Mouse (Mus musculus): Measurements from ENCODE around the gene Casz1.
A peak's percentile ranks its signal among the peaks of the same experiment; 100 is the strongest.

Gene Casz1

DNA sequence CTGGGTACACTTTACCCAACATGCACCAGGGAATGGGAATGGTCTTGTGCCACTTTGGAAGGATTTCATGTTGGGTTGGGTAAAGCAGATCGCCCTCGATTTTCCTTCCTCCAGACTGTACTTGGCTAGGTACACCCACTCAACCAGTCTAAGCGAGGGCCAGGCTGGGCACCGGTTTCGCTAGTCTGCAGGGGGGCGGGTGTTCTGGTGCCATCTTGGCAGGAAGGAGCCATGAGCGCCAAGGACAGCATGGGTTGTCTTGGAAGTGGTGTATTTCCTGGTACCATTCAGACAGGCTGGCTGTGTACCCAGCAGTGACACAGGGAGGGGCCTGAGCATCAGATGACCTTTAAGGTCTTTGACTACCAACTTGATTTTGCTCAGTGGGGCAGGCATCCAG is 101.1 kb downstream of the Casz1 start:
- no peak for DNase-seq (ENCODE audit: low spot score)

DNA sequence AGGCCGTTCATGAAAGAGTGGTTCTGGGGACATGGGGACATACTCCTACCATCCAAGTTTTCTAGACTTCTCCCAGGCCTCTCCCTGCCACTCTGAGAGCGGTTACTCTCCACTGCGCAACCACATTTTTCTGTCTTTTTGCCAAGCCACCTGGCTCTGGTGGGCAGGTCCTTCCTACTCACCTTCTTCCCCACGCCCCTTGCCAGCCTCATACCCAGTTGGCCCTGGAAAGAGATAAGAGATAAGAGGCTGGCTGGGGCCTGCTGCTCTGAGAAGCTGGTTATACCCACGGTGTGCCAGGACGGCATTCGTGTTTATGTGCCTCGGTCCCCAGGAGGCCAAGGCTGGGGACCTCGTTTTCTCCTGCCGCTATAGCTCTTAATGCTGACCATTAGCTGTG is 102.6 kb downstream of the Casz1 start:
- DNase-seq (ENCODE audit: low spot score): no peak

- DNase-seq (ENCODE audit: low spot score): no peak
These were observed 104.0 kb downstream of the Casz1 start for GRCm38 (mm10) chr4:148908214-148908681.

DNA sequence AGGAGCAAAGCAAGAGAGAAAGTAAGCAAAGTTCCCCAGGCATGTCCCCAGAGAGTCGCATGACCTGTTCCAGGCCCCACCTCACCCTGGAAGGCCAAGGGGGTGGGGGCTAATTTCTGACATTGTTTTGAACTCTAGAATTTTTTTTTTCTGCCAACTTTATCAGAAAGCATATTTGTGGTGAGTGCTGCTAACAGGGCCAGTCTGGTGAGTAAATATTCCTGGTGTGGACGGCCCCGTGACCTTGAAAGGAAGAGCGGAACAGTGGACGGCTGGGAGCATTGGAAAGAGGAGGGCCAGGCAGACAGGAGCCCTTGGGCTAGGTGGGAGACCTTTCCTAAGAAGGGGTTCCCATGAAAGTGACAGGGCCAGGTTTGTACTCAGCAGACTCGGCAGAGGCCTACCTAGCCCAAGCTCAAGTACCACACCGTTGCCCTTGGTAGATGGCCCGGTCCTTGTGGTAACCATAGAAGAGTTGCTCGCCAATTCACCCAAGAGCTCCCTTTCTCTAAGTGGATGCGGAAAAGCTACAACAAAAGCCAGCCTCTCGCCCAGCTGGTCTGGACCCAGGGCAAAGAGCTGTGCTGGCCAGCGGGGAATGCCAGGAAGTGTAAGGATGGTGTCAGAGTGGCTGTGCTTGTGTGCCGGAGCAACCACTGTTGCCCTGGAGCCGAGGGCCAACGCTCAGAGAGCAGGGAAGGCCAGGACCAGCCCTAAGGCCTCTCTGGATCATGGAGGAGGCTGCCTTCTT is 104.7 kb downstream of the Casz1 start:
- no peak for DNase-seq (ENCODE audit: low spot score)

GRCm38 (mm10) chr4:148909566-148909965 is 105.3 kb downstream of the Casz1 start:
- no peak for DNase-seq (ENCODE audit: low spot score)

GRCm38 (mm10) chr4:148912134-148912533 is 107.9 kb downstream of the Casz1 start:
- DNase-seq (ENCODE audit: low spot score): no peak

GRCm38 (mm10) chr4:148912826-148913590 is 108.8 kb downstream of the Casz1 start:
- no peak for DNase-seq (ENCODE audit: low spot score)

DNA sequence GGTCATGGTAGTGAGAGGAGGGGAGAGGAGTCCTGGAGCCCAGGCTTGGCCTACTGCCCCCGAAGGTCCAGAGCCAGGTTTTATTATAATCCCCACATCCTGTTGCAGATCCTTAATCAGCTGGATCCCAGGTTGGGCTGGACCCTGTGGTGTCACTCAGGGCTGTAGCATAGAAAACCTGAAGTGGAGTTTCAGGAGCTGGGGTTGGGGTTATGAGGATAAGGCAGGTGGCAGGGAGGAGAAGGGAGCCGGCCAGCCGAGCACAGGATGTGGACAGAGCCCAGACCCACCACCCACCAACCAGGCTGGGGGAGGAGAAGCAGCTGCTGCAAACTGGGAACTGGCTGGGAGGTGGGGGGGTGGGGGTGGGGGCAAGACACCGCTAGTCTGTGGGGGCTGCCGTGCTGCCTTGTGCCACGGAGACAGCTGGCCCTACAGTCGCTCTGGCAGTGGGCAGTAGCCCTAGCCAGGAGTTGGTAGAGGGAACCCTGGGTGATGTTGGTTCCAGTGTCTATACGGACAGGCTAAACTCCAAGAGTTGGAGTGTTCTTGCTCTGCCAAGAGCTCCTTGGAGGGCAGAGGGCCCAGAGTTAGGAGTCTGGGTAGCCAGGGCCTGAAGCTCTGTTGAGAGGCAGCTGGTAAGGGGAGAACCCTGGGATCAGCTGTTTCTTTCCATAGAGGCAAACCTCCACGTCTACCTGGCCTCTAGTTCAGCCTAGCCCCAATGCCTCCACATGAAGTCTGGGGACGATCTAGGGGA is 110.8 kb downstream of the Casz1 start:
- peak; percentile 90 for DNase-seq (ENCODE audit: low spot score)

- DNase-seq (ENCODE audit: low spot score): no peak
These were observed 111.6 kb downstream of the Casz1 start for GRCm38 (mm10) chr4:148915849-148916248.

GRCm38 (mm10) chr4:148918707-148919447 is 114.6 kb downstream of the Casz1 start:
- DNase-seq (ENCODE audit: low spot score): no peak

DNA sequence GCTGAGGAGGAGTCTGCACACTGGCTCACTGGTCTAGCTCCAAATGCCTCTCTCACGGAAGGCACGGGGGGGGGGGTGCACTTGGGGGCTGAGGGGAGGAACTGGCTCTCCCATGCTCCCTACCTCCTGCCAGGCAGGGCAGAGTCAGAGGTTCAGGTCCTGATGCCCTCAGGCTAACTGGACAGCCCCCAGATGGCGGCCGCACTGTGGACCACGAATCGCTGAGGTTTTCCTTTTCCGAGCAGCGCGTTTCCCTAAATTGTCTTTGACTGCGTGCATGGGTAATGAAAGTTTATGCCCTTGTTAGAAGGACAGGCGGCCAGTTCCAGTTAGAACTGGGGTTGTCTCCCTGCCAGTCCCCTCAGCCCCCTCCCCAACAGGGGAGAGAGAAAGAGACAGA is 116.4 kb downstream of the Casz1 start:
- DNase-seq (ENCODE audit: low spot score): no peak

DNA sequence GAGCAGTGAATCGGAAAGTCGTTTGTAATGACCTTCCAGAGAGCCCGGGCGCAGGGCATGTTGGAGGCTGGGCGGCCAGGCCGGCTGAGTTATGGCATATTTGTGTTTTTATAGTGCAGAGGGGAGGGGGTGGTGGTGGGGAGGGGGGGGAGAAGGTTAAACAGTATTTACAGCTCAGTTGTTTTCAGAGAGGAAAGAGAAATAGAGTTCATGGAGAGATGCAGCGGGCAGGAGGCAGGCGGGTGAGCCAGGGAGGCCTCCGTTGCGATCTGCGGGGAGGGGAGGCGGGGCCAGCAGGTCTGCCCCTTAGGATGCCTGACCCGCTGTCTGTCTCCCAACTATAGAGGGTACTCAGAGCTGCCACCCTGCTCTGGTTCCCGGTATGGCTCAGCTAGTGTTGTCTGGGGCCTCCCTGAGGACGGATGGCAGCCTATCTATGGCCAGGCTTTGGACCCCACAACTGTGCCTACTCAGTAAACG is 118.0 kb downstream of the Casz1 start:
- DNase-seq (ENCODE audit: low spot score): peak; percentile 72

DNA sequence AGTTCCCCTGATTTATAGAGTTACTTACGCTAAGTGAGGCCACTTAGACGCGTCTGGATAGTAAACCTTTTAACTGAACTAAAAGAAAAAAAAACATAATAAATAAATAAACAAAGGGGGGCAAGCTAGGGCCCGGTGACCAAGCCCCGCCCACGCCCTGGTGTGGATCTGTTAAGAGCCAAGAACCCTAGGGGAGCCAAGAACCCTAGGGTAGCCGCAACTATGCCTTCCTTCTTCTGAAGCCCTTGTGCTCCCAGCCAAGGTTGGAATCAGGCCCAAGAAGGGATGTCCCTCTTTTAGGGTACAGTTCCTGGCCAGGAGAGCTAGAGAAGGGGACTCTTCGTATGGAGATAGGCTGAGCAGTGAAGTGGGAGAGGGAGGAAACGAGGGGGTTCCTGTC is 119.2 kb downstream of the Casz1 start:
- no peak for DNase-seq (ENCODE audit: low spot score)

- no peak for DNase-seq (ENCODE audit: low spot score)
These were observed 119.7 kb downstream of the Casz1 start for GRCm38 (mm10) chr4:148923976-148924375.

DNA sequence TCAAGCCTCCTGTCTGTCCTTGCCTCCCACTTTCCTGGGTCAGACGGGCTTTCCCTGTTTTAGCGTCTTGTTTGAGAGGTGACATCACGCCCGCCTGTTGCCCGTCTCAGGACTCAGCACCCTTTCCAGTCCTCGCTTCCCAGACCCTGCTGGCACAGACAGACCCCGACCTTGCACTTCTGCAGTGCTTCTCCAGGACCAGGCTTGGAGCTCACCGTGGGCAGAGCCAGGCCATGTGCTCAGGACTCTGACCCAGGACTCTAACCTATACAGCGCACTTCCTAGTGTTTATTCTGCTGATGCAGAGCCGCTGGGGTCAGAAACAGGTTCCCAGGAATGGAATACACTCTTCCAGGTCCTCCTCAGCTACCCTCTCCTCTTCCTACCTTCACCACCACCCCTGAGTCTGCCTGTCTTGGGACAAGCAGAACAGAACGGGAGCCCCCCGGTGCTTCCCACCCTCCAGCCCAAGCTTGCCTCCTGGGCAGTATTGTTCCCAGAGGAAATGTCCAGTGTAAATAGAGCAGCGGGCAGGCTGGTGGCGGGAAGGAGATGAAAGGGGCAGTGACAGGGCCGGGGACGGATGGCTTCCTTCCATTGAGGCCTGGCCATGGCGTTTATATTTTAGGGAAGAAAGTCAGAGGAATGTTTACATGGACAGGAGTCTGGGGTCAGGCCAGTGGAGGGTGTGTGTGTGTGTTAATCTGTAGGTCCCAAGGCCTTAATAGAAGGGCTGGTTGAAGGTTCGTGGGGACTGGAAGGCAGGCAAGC is 121.5 kb downstream of the Casz1 start:
- no peak for DNase-seq (ENCODE audit: low spot score)

GRCm38 (mm10) chr4:148926459-148926858 is 122.2 kb downstream of the Casz1 start:
- DNase-seq (ENCODE audit: low spot score): no peak

DNA sequence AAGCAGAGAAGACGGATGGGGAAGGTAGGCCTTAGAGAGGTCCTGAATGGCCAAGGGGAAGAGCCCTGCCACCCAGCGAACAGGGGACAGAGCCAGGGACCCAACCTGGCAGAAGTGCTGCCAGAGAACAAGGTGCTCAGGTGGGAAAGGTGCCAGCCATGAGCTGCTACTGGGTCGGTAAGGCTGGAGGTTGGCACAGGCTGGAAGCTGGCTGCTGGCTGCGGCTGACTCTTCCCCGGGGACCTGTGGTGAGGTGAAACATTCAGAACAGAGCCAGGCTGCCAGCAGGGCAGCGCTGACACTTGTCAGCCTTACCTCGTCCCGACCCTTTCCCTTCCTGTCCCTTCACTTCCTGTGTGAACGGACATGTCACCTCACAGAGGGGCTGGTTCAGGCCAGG is 124.1 kb downstream of the Casz1 start:
- DNase-seq (ENCODE audit: low spot score): no peak

DNA sequence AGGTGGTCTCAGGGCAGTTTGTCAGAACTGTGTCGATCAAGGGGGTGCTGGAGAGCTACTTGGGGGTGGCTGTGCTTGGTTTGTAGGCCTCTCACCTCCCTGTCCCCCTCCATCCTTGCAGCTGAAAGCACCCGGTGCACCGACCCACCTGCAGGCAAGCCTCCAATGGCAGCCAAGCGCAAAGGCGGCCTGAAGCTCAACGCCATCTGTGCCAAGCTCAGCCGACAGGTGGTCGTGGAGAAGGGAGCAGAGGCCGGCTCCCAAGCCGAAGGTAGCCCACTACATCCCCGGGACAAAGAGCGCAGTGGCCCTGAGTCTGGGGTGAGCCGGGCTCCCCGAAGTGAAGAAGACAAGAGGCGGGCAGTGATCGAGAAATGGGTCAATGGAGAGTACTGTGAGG is 124.6 kb downstream of the Casz1 start:
- no peak for DNase-seq (ENCODE audit: low spot score)

- DNase-seq (ENCODE audit: low spot score): no peak
These were observed 126.5 kb downstream of the Casz1 start for GRCm38 (mm10) chr4:148930721-148931229.

- DNase-seq (ENCODE audit: low spot score): no peak
These were observed 128.9 kb downstream of the Casz1 start for GRCm38 (mm10) chr4:148933109-148933508.

- DNase-seq (ENCODE audit: low spot score): peak; percentile 62
These were observed 131.0 kb downstream of the Casz1 start for GRCm38 (mm10) chr4:148935211-148935610.
